Mouse (Mus musculus) lung, adult 10 weeks (tissue): ENCODE results near the gene Sycp2l. TPM values are rescaled to one million over a fixed set of nuclear protein-coding genes. Genes with fewer than 3 reads are reported as not detected.

Source experiments
- polyA plus RNA-seq: library from polyadenylated mRNA; stranded (reverse); fragments of 350-450 nt; fragmentation: Illumina TruSeq; extraction: RNeasy Lipid Tissue Mini Kit (QIAGEN cat#74804); gene quantifications from one replicate; pipeline ENCODE4 v1.2.3, GENCODE M21; 2014; ENCODE audit warnings: low read depth, low replicate concordance; ENCODE audit not compliant: insufficient read depth

Gene Sycp2l
- polyA plus RNA-seq: not detected

GRCm38 (mm10) chr13:41113940-41114339 is at the start of gene Sycp2l:
Gene Sycp2l, plus strand, starts transcription at chr13:41114307.

GRCm38 (mm10) chr13:41079421-41079780 is 34.7 kb upstream of the Sycp2l start, which contains the start of gene Mak:
Gene Mak, minus strand, starts transcription at chr13:41079706.

GRCm38 (mm10) chr13:41110935-41111334 is 3.2 kb upstream of the Sycp2l start, which contains the start of gene Gcm2:
Gene Gcm2, minus strand, starts transcription at chr13:41111035.

GRCm38 (mm10) chr13:41220304-41220834 is 106.3 kb downstream of the Sycp2l start, which contains the start of gene Elovl2:
Gene Elovl2, minus strand, starts transcription at chr13:41220405.

Other genes with a start within 250 kb of the Sycp2l start
- gene Pak1ip1, start 113.3 kb upstream of the Sycp2l start, polyA plus RNA-seq: 45.3 TPM
- gene Tmem14c, start 98.0 kb upstream of the Sycp2l start, polyA plus RNA-seq: 130 TPM
- 3.2 TPM for gene Mak, start 34.6 kb upstream of the Sycp2l start, polyA plus RNA-seq
- 0.08 TPM for gene Gcm2, start 3.3 kb upstream of the Sycp2l start, polyA plus RNA-seq
- gene Elovl2, start 106.1 kb downstream of the Sycp2l start, polyA plus RNA-seq: not detected
- gene Smim13, start 135.5 kb downstream of the Sycp2l start, polyA plus RNA-seq: 8.9 TPM
- not detected for gene Gm17364, start 159.7 kb downstream of the Sycp2l start, polyA plus RNA-seq